Mouse (Mus musculus): ENCODE measurements around the gene H2al1j. TPM values are rescaled to one million over a fixed set of nuclear protein-coding genes. Genes with fewer than 3 reads are reported as not detected.

Gene H2al1j
- not detected in 2 replicates for polyA plus RNA-seq (2015; fragmentation: Nextera tagmentation; extraction: Ambion mirVana)

DNA sequence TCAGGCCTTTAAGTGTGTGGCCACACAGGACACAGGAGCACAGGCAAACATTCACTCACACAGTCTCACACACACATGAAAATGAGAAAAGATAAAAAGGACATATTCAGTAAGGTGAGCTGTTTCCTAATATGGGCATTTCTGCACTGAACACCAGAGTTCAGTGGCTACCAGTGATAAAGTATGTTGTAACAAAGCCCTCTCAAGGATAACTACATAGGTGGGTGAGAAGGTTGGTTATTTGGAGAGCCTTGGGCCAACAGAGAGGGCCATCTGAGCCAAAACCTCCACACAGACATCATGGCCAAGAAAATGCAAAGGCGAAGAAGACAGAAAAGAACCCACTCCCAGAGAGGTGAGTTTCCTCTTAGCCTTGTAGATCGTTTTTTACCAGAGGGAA is at the start of gene H2al1j:
Gene H2al1j, plus strand, starts transcription at position 301 of the 400 bp plus-strand sequence.

DNA sequence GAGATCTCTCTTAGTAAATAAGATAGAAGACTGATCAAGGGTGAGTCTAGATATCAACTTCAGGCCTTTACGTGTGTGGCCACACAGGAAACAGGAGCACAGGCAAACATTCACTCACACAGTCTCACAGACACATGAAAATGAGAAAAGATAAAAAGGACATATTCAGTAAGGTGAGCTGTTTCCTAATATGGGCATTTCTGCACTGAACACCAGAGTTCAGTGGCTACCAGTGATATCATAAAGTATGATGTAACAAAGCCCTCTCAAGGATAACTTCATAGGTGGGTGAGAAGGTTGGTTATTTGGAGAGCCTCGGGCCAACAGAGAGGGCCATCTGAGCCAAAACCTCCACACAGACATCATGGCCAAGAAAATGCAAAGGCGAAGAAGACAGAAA is 28.7 kb upstream of the H2al1j start, which contains the start of gene H2al1a:
Gene H2al1a, plus strand, starts transcription at position 301 of the 400 bp plus-strand sequence.

DNA sequence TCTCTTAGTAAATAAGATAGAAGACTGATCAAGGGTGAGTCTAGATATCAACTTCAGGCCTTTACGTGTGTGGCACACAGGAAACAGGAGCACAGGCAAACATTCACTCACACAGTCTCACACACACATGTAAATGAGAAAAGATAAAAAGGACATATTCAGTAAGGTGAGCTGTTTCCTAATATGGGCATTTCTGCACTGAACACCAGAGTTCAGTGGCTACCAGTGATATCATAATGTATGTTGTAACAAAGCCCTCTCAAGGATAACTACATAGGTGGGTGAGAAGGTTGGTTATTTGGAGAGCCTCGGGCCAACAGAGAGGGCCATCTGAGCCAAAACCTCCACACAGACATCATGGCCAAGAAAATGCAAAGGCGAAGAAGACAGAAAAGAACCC is 25.5 kb upstream of the H2al1j start, which contains the start of gene H2al1b:
Gene H2al1b, plus strand, starts transcription at position 301 of the 400 bp plus-strand sequence.

DNA sequence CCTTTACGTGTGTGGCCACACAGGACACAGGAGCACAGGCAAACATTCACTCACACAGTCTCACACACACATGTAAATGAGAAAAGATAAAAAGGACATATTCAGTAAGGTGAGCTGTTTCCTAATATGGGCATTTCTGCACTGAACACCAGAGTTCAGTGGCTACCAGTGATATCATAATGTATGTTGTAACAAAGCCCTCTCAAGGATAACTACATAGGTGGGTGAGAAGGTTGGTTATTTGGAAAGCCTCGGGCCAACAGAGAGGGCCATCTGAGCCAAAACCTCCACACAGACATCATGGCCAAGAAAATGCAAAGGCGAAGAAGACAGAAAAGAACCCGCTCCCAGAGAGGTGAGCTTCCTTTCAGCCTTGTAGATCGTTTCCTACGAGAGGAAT is 22.3 kb upstream of the H2al1j start, which contains the start of gene H2al1c:
Gene H2al1c, plus strand, starts transcription at position 301 of the 400 bp plus-strand sequence.

DNA sequence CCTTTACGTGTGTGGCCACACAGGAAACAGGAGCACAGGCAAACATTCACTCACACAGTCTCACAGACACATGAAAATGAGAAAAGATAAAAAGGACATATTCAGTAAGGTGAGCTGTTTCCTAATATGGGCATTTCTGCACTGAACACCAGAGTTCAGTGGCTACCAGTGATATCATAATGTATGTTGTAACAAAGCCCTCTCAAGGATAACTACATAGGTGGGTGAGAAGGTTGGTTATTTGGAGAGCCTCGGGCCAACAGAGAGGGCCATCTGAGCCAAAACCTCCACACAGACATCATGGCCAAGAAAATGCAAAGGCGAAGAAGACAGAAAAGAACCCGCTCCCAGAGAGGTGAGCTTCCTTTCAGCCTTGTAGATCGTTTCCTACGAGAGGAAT is 19.1 kb upstream of the H2al1j start, which contains the start of gene H2al1d:
Gene H2al1d, plus strand, starts transcription at position 301 of the 400 bp plus-strand sequence.

DNA sequence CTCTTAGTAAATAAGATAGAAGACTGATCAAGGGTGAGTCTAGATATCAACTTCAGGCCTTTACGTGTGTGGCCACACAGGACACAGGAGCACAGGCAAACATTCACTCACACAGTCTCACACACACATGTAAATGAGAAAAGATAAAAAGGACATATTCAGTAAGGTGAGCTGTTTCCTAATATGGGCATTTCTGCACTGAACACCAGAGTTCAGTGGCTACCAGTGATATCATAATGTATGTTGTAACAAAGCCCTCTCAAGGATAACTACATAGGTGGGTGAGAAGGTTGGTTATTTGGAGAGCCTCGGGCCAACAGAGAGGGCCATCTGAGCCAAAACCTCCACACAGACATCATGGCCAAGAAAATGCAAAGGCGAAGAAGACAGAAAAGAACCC is 16.0 kb upstream of the H2al1j start, which contains the start of gene H2al1e:
Gene H2al1e, plus strand, starts transcription at position 301 of the 400 bp plus-strand sequence.

DNA sequence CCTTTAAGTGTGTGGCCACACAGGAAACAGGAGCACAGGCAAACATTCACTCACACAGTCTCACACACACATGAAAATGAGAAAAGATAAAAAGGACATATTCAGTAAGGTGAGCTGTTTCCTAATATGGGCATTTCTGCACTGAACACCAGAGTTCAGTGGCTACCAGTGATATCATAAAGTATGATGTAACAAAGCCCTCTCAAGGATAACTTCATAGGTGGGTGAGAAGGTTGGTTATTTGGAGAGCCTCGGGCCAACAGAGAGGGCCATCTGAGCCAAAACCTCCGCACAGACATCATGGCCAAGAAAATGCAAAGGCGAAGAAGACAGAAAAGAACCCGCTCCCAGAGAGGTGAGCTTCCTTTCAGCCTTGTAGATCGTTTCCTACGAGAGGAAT is 12.8 kb upstream of the H2al1j start, which contains the start of gene H2al1f:
Gene H2al1f, plus strand, starts transcription at position 301 of the 400 bp plus-strand sequence.

DNA sequence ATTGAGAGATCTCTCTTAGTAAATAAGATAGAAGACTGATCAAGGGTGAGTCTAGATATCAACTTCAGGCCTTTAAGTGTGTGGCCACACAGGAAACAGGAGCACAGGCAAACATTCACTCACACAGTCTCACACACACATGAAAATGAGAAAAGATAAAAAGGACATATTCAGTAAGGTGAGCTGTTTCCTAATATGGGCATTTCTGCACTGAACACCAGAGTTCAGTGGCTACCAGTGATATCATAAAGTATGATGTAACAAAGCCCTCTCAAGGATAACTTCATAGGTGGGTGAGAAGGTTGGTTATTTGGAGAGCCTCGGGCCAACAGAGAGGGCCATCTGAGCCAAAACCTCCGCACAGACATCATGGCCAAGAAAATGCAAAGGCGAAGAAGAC is 9.7 kb upstream of the H2al1j start, which contains the start of gene H2al1g:
Gene H2al1g, plus strand, starts transcription at position 301 of the 400 bp plus-strand sequence.

DNA sequence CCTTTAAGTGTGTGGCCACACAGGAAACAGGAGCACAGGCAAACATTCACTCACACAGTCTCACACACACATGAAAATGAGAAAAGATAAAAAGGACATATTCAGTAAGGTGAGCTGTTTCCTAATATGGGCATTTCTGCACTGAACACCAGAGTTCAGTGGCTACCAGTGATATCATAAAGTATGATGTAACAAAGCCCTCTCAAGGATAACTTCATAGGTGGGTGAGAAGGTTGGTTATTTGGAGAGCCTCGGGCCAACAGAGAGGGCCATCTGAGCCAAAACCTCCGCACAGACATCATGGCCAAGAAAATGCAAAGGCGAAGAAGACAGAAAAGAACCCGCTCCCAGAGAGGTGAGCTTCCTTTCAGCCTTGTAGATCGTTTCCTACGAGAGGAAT is 6.4 kb upstream of the H2al1j start, which contains the start of gene H2al1h:
Gene H2al1h, plus strand, starts transcription at position 301 of the 400 bp plus-strand sequence.

DNA sequence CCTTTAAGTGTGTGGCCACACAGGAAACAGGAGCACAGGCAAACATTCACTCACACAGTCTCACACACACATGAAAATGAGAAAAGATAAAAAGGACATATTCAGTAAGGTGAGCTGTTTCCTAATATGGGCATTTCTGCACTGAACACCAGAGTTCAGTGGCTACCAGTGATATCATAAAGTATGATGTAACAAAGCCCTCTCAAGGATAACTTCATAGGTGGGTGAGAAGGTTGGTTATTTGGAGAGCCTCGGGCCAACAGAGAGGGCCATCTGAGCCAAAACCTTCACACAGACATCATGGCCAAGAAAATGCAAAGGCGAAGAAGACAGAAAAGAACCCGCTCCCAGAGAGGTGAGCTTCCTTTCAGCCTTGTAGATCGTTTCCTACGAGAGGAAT is 3.3 kb upstream of the H2al1j start, which contains the start of gene H2al1i:
Gene H2al1i, plus strand, starts transcription at position 301 of the 400 bp plus-strand sequence.

Other genes with a start within 250 kb of the H2al1j start
- gene H2al1a, start 28.6 kb upstream of the H2al1j start, polyA plus RNA-seq (2015; fragmentation: Nextera tagmentation; extraction: Ambion mirVana), result not detected in 2 replicates
- not detected in 2 replicates for gene H2al1b, start 25.4 kb upstream of the H2al1j start, polyA plus RNA-seq (2015; fragmentation: Nextera tagmentation; extraction: Ambion mirVana)
- not detected in 2 replicates for gene H2al1c, start 22.2 kb upstream of the H2al1j start, polyA plus RNA-seq (2015; fragmentation: Nextera tagmentation; extraction: Ambion mirVana)
- not detected in 2 replicates for gene H2al1d, start 19.0 kb upstream of the H2al1j start, polyA plus RNA-seq (2015; fragmentation: Nextera tagmentation; extraction: Ambion mirVana)
- not detected in 2 replicates for gene H2al1e, start 15.9 kb upstream of the H2al1j start, polyA plus RNA-seq (2015; fragmentation: Nextera tagmentation; extraction: Ambion mirVana)
- gene H2al1f, start 12.7 kb upstream of the H2al1j start, polyA plus RNA-seq (2015; fragmentation: Nextera tagmentation; extraction: Ambion mirVana), result not detected in 2 replicates
- not detected in 2 replicates for gene H2al1g, start 9.6 kb upstream of the H2al1j start, polyA plus RNA-seq (2015; fragmentation: Nextera tagmentation; extraction: Ambion mirVana)
- gene H2al1h, start 6.3 kb upstream of the H2al1j start, polyA plus RNA-seq (2015; fragmentation: Nextera tagmentation; extraction: Ambion mirVana), result not detected in 2 replicates
- not detected in 2 replicates for gene H2al1i, start 3.2 kb upstream of the H2al1j start, polyA plus RNA-seq (2015; fragmentation: Nextera tagmentation; extraction: Ambion mirVana)

Measured in urinary bladder, postnatal 0 days (tissue).